Mouse (Mus musculus) cerebellum, adult (tissue): ENCODE measurements around the gene Gm10217.

ENCODE experiments used
- ATAC-seq: cut with Nextera tagmentation; 2 replicates; pipeline ENCODE4 v1.9.2; 2017; ENCODE audit warnings: mild to moderate bottlenecking, moderate library complexity, mixed read lengths; ENCODE audit not compliant: insufficient number of reproducible peaks, low FRiP score, low TSS enrichment

Gm10217 gene

GRCm38 (mm10) chr8:9863951-9864350, at the start of gene Gm10217:
Gm10217 (plus strand) TSS chr8:9864251.
- no peak for ATAC-seq

- no peak for ATAC-seq
These were observed 39.3 kb upstream of the Gm10217 start for GRCm38 (mm10) chr8:9824770-9825169.

- ATAC-seq, result no peak
These were observed 23.8 kb upstream of the Gm10217 start for GRCm38 (mm10) chr8:9840257-9840656.

- ATAC-seq, result no peak
These were observed 4.8 kb upstream of the Gm10217 start for GRCm38 (mm10) chr8:9859286-9859685.

- no peak for ATAC-seq
These were observed 3.4 kb upstream of the Gm10217 start for GRCm38 (mm10) chr8:9860539-9861203.

GRCm38 (mm10) chr8:9865150-9865549, 1.1 kb downstream of the Gm10217 start:
- ATAC-seq, result no peak

GRCm38 (mm10) chr8:9868094-9868493, 4.0 kb downstream of the Gm10217 start:
- no peak for ATAC-seq

- no peak for ATAC-seq
These were observed 12.2 kb downstream of the Gm10217 start for GRCm38 (mm10) chr8:9876241-9876640.

- no peak for ATAC-seq
These were observed 15.9 kb downstream of the Gm10217 start for GRCm38 (mm10) chr8:9879921-9880320.

GRCm38 (mm10) chr8:9886714-9887113, 22.7 kb downstream of the Gm10217 start:
- no peak for ATAC-seq

- ATAC-seq, result no peak
These were observed 35.1 kb downstream of the Gm10217 start for GRCm38 (mm10) chr8:9899199-9899598.

- ATAC-seq, result no peak
These were observed 35.6 kb downstream of the Gm10217 start for GRCm38 (mm10) chr8:9899673-9900072.
